Comparison of ENCODE assay signal across 30 mouse cellular contexts in the genomic region with DNA sequence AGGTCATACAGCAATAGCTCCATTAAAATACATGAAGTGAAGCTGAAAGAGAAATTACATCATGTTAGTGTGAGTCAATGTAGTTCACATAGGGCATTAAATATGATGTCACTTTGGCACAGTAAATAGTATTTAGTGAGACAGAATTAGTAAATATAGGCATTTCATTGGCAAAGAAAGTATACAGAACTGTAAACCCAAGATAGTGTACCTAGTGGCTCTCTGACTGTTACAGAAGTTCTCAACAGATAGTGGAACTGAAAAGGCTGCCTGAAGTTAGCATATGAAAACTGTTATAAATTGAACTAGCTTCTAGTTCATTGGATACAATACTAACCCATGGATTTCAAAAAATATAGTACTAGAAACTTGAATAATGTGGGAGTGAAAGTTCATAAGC.
"Had no signal": no experiment of that assay in that cellular context is flagged by ENCODE, and none has a peak within 500 bp of the region (broad histone marks: within the 10 kb centered on the region; RNA-seq: fewer than 3 reads in every experiment).

No protein-coding gene starts in this region.

- H3K4me1 ChIP-seq: limb, embryonic 10.5 days; limb, embryonic 12.5 days; limb, embryonic 13.5 days; limb, embryonic 15.5 days; liver, embryonic 12.5 days; liver, embryonic 13.5 days; liver, embryonic 15.5 days; lung, embryonic 15.5 days; megakaryocyte, embryonic 14.5 days; midbrain, embryonic 10.5 days; midbrain, embryonic 12.5 days; midbrain, embryonic 13.5 days; midbrain, embryonic 15.5 days had no signal

- H3K9ac ChIP-seq: limb, embryonic 12.5 days; limb, embryonic 13.5 days; limb, embryonic 15.5 days; liver, embryonic 12.5 days; liver, embryonic 13.5 days; liver, embryonic 14.5 days; liver, embryonic 15.5 days; liver, postnatal 0 days; lung, embryonic 14.5 days; lung, embryonic 15.5 days; midbrain, embryonic 12.5 days; midbrain, embryonic 13.5 days; midbrain, embryonic 15.5 days had no signal

- DNase-seq: liver; liver, embryonic 13.5 days; liver, postnatal 0 days; lung, adult 18-20 months; lung, adult 2 months; lung, embryonic 14.5 days; lung, postnatal 10 days; lung, postnatal 14 days; lung, postnatal 36 days; lung, postnatal 4 days; midbrain, embryonic 14.5 days had no signal

- H3K4me3 ChIP-seq: limb, embryonic 10.5 days; limb, embryonic 12.5 days; limb, embryonic 13.5 days; limb, embryonic 15.5 days; liver, embryonic 12.5 days; liver, embryonic 13.5 days; liver, embryonic 15.5 days; lung, embryonic 15.5 days; megakaryocyte, embryonic 14.5 days; midbrain, embryonic 10.5 days; midbrain, embryonic 12.5 days; midbrain, embryonic 13.5 days; midbrain, embryonic 15.5 days; myocyte had no signal

- H3K9me3 ChIP-seq: limb, embryonic 10.5 days; limb, embryonic 12.5 days; limb, embryonic 13.5 days; limb, embryonic 15.5 days; liver, embryonic 12.5 days; liver, embryonic 13.5 days; liver, embryonic 15.5 days; lung, embryonic 15.5 days; midbrain, embryonic 10.5 days; midbrain, embryonic 12.5 days; midbrain, embryonic 13.5 days; midbrain, embryonic 15.5 days had no signal

- H3K36me3 ChIP-seq: limb, embryonic 10.5 days; limb, embryonic 12.5 days; limb, embryonic 13.5 days; limb, embryonic 15.5 days; liver, embryonic 12.5 days; liver, embryonic 13.5 days; liver, embryonic 15.5 days; lung, embryonic 15.5 days; midbrain, embryonic 10.5 days; midbrain, embryonic 12.5 days; midbrain, embryonic 13.5 days; midbrain, embryonic 15.5 days had no signal

- H3K4me2 ChIP-seq: limb, embryonic 12.5 days; limb, embryonic 13.5 days; limb, embryonic 15.5 days; liver, embryonic 11.5 days; liver, embryonic 12.5 days; liver, embryonic 13.5 days; liver, embryonic 15.5 days; lung, embryonic 14.5 days; lung, embryonic 15.5 days; midbrain, embryonic 11.5 days; midbrain, embryonic 12.5 days; midbrain, embryonic 13.5 days; midbrain, embryonic 15.5 days had no signal

- H3K27me3 ChIP-seq: limb, embryonic 12.5 days; limb, embryonic 13.5 days; limb, embryonic 15.5 days; liver, embryonic 12.5 days; liver, embryonic 13.5 days; liver, embryonic 15.5 days; lung, embryonic 15.5 days; megakaryocyte, embryonic 14.5 days; midbrain, embryonic 12.5 days; midbrain, embryonic 13.5 days; midbrain, embryonic 15.5 days had no signal

- H3K27ac ChIP-seq: limb, embryonic 10.5 days; limb, embryonic 12.5 days; limb, embryonic 13.5 days; limb, embryonic 15.5 days; liver, embryonic 12.5 days; liver, embryonic 13.5 days; liver, embryonic 14.5 days; liver, embryonic 15.5 days; lung, embryonic 15.5 days; macrophage; midbrain, embryonic 10.5 days; midbrain, embryonic 12.5 days; midbrain, embryonic 13.5 days; midbrain, embryonic 15.5 days had no signal

- ATAC-seq: liver, embryonic 12.5 days; liver, postnatal 0 days; lung, postnatal 0 days; midbrain, embryonic 13.5 days; midbrain, embryonic 15.5 days; midbrain, embryonic 16.5 days had no signal
